Mouse (Mus musculus) myocyte (in vitro differentiated cells): ENCODE results near the gene Acsm3.

Experiments
- CEBPB ChIP-seq: IDR thresholded peaks from 2 replicates; pipeline ENCODE4 v1.6.1; 2011; ENCODE audit warnings: mild to moderate bottlenecking, moderate library complexity; ENCODE audit not compliant: poor library complexity, insufficient read depth, severe bottlenecking
- E2F4 ChIP-seq: IDR thresholded peaks from one replicate; pipeline ENCODE4 v1.6.1; 2011; ENCODE audit warnings: mild to moderate bottlenecking, control low read depth, moderate library complexity; ENCODE audit not compliant: insufficient read depth
- MAX ChIP-seq: IDR thresholded peaks from one replicate; pipeline ENCODE4 v1.6.1; 2011; ENCODE audit warnings: low read depth, mild to moderate bottlenecking, control low read depth
- MYOG ChIP-seq, 3 experiments: IDR thresholded peaks; one replicate each; pipeline ENCODE4 v1.6.1; 2011; ENCODE audit warnings: control low read depth in 2 of 3, low read depth in 2 of 3, mild to moderate bottlenecking in 2 of 3; ENCODE audit not compliant: insufficient read length in 2 of 3, control insufficient read depth in 1 of 3, insufficient read depth in 1 of 3
- POLR2A ChIP-seq: IDR thresholded peaks from one replicate; pipeline ENCODE4 v1.6.1; 2011; ENCODE audit warnings: low read depth, mild to moderate bottlenecking, control low read depth, moderate library complexity; ENCODE audit not compliant: insufficient read length
- POLR2AphosphoS2 ChIP-seq: IDR thresholded peaks from one replicate; pipeline ENCODE4 v1.6.1; 2011; ENCODE audit warnings: low read depth, control low read depth; ENCODE audit not compliant: insufficient read length
- SRF ChIP-seq: IDR thresholded peaks from one replicate; pipeline ENCODE4 v1.6.1; 2011; ENCODE audit warnings: low read depth; ENCODE audit not compliant: control insufficient read depth, insufficient read length
- TCF12 ChIP-seq: IDR thresholded peaks from one replicate; pipeline ENCODE4 v1.6.1; 2011; ENCODE audit warnings: mild to moderate bottlenecking, control low read depth; ENCODE audit not compliant: poor library complexity, insufficient read depth, severe bottlenecking
- USF1 ChIP-seq: IDR thresholded peaks from one replicate; pipeline ENCODE4 v1.6.1; 2011; ENCODE audit warnings: low read depth, mild to moderate bottlenecking, control low read depth, moderate library complexity

- TF ChIP-seq POLR2A = no peak
- TF ChIP-seq MAX = no peak
- no peak for TF ChIP-seq E2F4
- TF ChIP-seq CEBPB = no peak
- TF ChIP-seq MYOG (IDR thresholded peaks at IDR 0.05; ENCODE audit: control insufficient read depth in 1 of 3, insufficient read depth in 1 of 3, insufficient read length in 2 of 3, low read depth in 2 of 3) = no peak
- TF ChIP-seq POLR2AphosphoS2 = no peak
- TF ChIP-seq USF1 = no peak
- no peak for TF ChIP-seq TCF12
- no peak for TF ChIP-seq SRF
Observed at GRCm38 (mm10) chr7:119789024-119789423, 28.3 kb downstream of the Acsm3 start.
